Mouse (Mus musculus) liver, embryonic 15.5 days (tissue): ENCODE measurements around the gene Dytn. TPM values are rescaled to one million over a fixed set of nuclear protein-coding genes. Genes with fewer than 3 reads are reported as not detected.
"Not testable (repeated sequence)": the region's sequence is repeated elsewhere in the genome, so short reads cannot be mapped to it uniquely, and the experiment has no call there.

Source experiments
- ATAC-seq: fragments of 200-750 bp; cut with Nextera tagmentation; 2 replicates; pipeline ENCODE4 v1.8.0; 2017; ENCODE audit warnings: moderate number of reproducible peaks, mild to moderate bottlenecking, moderate library complexity; ENCODE audit not compliant: insufficient read depth
- H3K27ac ChIP-seq: fragments of 300-500 bp; sonication (generic); replicated peaks from 2 replicates; pipeline ENCODE4 v1.5.1; 2015; ENCODE audit warnings: mild to moderate bottlenecking, inconsistent platforms
- H3K27me3 ChIP-seq: fragments of 300-500 bp; sonication (generic); 2 replicates; pipeline ENCODE4 v1.6.1; 2015; ENCODE audit warnings: mild to moderate bottlenecking, inconsistent platforms
- H3K36me3 ChIP-seq: fragments of 300-500 bp; sonication (generic); replicated peaks from 2 replicates; pipeline ENCODE4 v1.6.1; 2015; ENCODE audit warnings: moderate library complexity, mild to moderate bottlenecking, inconsistent platforms
- H3K4me1 ChIP-seq: fragments of 300-500 bp; sonication (generic); replicated peaks from 2 replicates; pipeline ENCODE4 v1.6.1; 2015; ENCODE audit warnings: inconsistent platforms
- H3K4me2 ChIP-seq: fragments of 300-500 bp; sonication (generic); 2 replicates; pipeline ENCODE4 v1.6.1; 2015; ENCODE audit warnings: moderate library complexity, mild to moderate bottlenecking, inconsistent platforms
- H3K4me3 ChIP-seq: fragments of 300-500 bp; sonication (generic); replicated peaks from 2 replicates; pipeline ENCODE4 v1.5.1; 2015; ENCODE audit warnings: mild to moderate bottlenecking, inconsistent platforms
- H3K9ac ChIP-seq: fragments of 300-500 bp; sonication (generic); 2 replicates; pipeline ENCODE4 v1.6.1; 2015; ENCODE audit warnings: moderate library complexity, mild to moderate bottlenecking, inconsistent platforms
- H3K9me3 ChIP-seq: fragments of 300-500 bp; sonication (generic); replicated peaks from 2 replicates; pipeline ENCODE4 v1.6.1; 2016; ENCODE audit warnings: inconsistent platforms
- WGBS: fragments of 180-500 bp; shearing (Covaris S2); methylation state at CpG from one replicate; pipeline ENCODE4 v1.1.7; 2015; ENCODE audit warnings: mixed read lengths; ENCODE audit not compliant: insufficient replicate concordance; 5-methylcytosine and 5-hydroxymethylcytosine counted together
- polyA plus RNA-seq: library from polyadenylated mRNA; unstranded; fragments of >200 nt; fragmentation: Nextera tagmentation; extraction: Ambion mirVana; gene quantifications from 2 replicates; pipeline ENCODE4 v1.2.1, GENCODE M21; 2015

The Dytn gene
- polyA plus RNA-seq, 1 experiment from 2014 or later = not detected

DNA sequence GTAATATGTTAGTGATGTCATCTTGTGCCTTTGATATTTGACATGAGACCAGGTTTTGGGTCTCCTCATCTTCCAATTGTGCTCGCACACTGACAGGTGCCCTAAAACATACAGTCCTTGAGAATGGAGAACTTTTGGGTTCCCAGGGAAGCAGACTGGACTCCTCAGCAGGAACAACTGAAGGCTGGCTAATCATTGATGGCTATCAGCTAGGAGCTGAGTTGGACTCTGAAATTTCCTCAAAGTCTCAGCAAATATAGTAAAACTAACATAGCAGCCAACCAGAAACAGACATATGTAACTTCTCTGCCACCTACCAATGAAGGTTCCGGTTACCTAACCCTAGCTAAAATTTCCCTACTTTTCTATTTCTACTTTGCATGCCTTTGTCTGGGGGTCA, 20.6 kb downstream of the Dytn start:
- no peak for ATAC-seq
- Histone ChIP-seq H3K9me3 (no peaks in the 10 kb centered on the region), H3K36me3 (no peaks in the 10 kb centered on the region), H3K4me1 (no peaks in the 10 kb centered on the region), H3K9ac (no peak overlapping the region), H3K4me2 (no peak overlapping the region), H3K4me3 (no peak overlapping the region), H3K27me3 (no peaks in the 10 kb centered on the region), H3K27ac (no peak overlapping the region)
- 67% methylated on average over 2 of the region's 2 CpGs for WGBS

GRCm38 (mm10) chr1:63659591-63659990, 27.1 kb downstream of the Dytn start:
- H3K36me3 ChIP-seq = no peaks in the 10 kb centered on the region
- H3K27ac ChIP-seq = no peak overlapping the region
- no peak overlapping the region for H3K4me2 ChIP-seq
- H3K4me3 ChIP-seq = no peak overlapping the region
- H3K9ac ChIP-seq = no peak overlapping the region
- no peaks in the 10 kb centered on the region for H3K4me1 ChIP-seq
- no peak for ATAC-seq
- no peaks in the 10 kb centered on the region for H3K27me3 ChIP-seq
- WGBS = under 1% methylated on average over 7 of the region's 7 CpGs
- no peaks in the 10 kb centered on the region for H3K9me3 ChIP-seq

DNA sequence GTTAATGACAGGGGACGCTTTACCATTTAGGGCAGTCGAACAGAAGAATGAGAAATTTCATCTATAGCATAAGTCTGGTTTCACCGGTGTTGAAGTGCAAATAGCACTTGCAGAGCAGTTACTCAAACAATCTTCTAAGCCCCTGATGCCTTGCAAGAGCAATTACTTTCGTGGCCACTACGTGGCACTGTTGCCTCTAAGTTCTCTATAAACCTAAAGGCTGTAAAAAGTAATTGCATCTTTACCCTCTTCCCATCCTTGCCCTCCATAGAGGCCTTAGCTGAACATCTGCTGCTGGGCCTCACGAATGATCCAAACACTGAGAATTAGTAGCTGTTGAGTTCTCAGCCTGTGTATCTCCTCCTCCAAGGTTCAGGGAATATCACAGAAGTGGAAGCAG, 28.7 kb downstream of the Dytn start:
- Histone ChIP-seq H3K36me3 (no peaks in the 10 kb centered on the region), H3K4me1 (no peaks in the 10 kb centered on the region), H3K4me3 (no peak overlapping the region), H3K4me2 (no peak overlapping the region), H3K9ac (no peak overlapping the region), H3K27me3 (no peaks in the 10 kb centered on the region), H3K9me3 (no peaks in the 10 kb centered on the region), H3K27ac (no peak overlapping the region)
- ATAC-seq = no peak
- 7% methylated on average over 6 of the region's 6 CpGs for whole genome bisulfite sequencing

DNA sequence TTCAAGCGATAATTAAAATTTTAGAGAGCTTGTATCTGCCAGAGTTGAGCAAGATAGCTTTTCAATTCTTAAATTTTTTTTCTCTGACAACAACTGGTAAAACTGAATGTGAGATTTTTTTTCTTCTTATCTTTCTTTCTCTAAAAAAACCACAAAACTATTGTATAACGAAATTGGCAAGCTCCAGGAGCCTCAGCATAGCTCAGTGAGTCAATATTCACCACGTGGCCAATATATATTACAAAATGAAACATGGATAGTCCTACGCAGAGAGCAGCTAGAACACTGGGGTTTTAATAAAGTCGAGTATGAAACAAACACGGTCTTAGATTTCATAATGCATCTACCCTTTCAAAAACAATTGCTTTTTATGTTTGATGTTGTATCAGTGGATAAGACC, 46.8 kb downstream of the Dytn start:
- H3K36me3 ChIP-seq = no peaks in the 10 kb centered on the region
- no peaks in the 10 kb centered on the region for H3K9me3 ChIP-seq
- no peak overlapping the region for H3K27ac ChIP-seq
- no peaks in the 10 kb centered on the region for H3K27me3 ChIP-seq
- H3K9ac ChIP-seq = no peak overlapping the region
- WGBS = 42% methylated on average over 6 of the region's 6 CpGs
- no peaks in the 10 kb centered on the region for H3K4me1 ChIP-seq
- H3K4me2 ChIP-seq = no peak overlapping the region
- no peak overlapping the region for H3K4me3 ChIP-seq
- no peak for ATAC-seq

- H3K4me3 ChIP-seq, ATAC-seq: not testable (repeated sequence)
Observed at GRCm38 (mm10) chr1:63630390-63630789, 56.3 kb downstream of the Dytn start.

GRCm38 (mm10) chr1:63628211-63628610, 58.5 kb downstream of the Dytn start:
- no peak for ATAC-seq
- Histone ChIP-seq H3K4me1 (no peaks in the 10 kb centered on the region), H3K9me3 (no peaks in the 10 kb centered on the region), H3K27ac (no peak overlapping the region), H3K9ac (no peak overlapping the region), H3K27me3 (no peaks in the 10 kb centered on the region), H3K4me2 (no peak overlapping the region), H3K36me3 (no peaks in the 10 kb centered on the region), H3K4me3 (no peak overlapping the region)
- WGBS = 48% methylated on average over 2 of the region's 2 CpGs

More at GRCm38 (mm10) chr1:63630390-63630789, 56.3 kb downstream of the Dytn start:
- H3K4me2 ChIP-seq, H3K4me1 ChIP-seq, H3K36me3 ChIP-seq, H3K9me3 ChIP-seq, H3K9ac ChIP-seq, H3K27ac ChIP-seq, H3K27me3 ChIP-seq: not testable (repeated sequence)

DNA sequence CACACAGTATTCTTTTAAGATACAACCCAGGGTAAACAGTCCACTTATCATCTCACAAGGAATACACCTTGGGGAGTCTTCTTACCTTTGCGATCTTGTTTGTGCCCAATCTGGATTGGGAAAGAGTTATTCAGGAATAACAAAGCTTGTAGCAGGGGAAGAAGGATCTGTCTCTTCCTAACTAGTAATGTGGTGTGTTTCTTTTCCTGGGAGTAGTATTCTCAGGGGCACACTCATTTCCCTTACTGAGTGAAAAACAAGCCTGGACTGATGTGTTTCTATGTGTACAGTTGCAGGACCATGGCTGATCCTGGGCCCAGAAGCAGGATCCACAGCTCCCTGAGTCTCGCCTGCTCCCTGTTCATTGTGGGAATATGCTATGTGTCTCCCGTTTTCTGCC, 71.1 kb downstream of the Dytn start, which contains the start of gene Gm39653:
Gene Gm39653, plus strand, starts transcription at position 301 of the 400 bp plus-strand sequence.
- 56% methylated on average over 3 of the region's 3 CpGs for WGBS
- Histone ChIP-seq H3K36me3 (no peaks in the 10 kb centered on the region), H3K27ac (no peak within 1 kb of the TSS), H3K9me3 (no peaks in the 10 kb centered on the region), H3K4me2 (no peak within 1 kb of the TSS), H3K9ac (no peak within 1 kb of the TSS), H3K27me3 (no peaks in the 10 kb centered on the region), H3K4me1 (no peaks in the 10 kb centered on the region), H3K4me3 (no peak within 1 kb of the TSS)
- no peak for ATAC-seq

DNA sequence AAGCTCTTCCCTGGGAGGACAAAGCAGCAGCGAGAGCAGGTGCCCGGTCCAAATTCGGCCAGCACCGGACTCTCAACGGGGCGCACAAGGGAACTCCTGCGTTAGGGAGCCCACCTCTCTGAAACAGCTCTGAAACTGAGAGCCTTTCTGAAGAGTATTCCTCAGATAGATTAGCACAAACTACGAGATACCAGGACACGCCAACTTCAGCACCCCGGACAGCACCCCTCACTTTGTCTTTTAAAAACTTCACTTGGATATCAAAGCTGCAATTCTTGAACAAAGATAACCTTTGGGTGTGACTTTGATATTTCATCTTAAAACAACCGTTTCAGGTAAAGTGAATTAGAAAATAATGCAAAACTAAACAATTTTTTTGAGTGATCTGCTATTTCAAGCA, 72.1 kb downstream of the Dytn start:
- Histone ChIP-seq H3K4me2 (no peak overlapping the region), H3K9ac (no peak overlapping the region), H3K4me3 (no peak overlapping the region), H3K27ac (no peak overlapping the region), H3K36me3 (no peaks in the 10 kb centered on the region), H3K27me3 (no peaks in the 10 kb centered on the region), H3K9me3 (no peaks in the 10 kb centered on the region), H3K4me1 (no peaks in the 10 kb centered on the region)
- WGBS = 2% methylated on average over 11 of the region's 11 CpGs
- ATAC-seq = no peak

DNA sequence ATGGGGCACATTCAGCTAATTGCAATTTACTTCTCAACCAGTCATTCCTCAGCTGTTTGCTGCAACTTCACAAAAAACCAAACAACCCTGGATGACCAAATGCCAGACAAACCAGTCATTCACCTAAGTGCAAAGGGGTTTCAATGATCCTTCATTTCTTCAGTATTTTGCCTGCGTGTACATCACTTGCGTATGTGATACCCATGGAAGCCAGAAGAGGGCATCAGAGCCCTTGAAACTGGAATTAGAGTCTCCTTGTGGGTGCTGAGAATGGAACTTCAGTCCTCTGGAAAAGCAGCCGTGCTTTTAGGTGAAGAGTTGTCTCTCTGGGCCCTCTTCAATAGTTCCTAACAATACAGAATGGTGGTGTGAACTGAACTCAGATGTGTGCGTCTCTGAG, 77.1 kb downstream of the Dytn start:
- WGBS = 67% methylated on average over 4 of the region's 4 CpGs
- ATAC-seq = no peak

GRCm38 (mm10) chr1:63603870-63604500, 82.7 kb downstream of the Dytn start:
- 24% methylated on average over 3 of the region's 3 CpGs for WGBS
- no peaks in the 10 kb centered on the region for H3K9me3 ChIP-seq
- ATAC-seq = no peak

More for the DNA sequence above, 77.1 kb downstream of the Dytn start:
- Histone ChIP-seq H3K9ac (no peak overlapping the region), H3K9me3 (no peaks in the 10 kb centered on the region), H3K4me1 (no peaks in the 10 kb centered on the region), H3K4me2 (no peak overlapping the region), H3K36me3 (no peaks in the 10 kb centered on the region), H3K27me3 (no peaks in the 10 kb centered on the region), H3K4me3 (no peak overlapping the region), H3K27ac (no peak overlapping the region)

GRCm38 (mm10) chr1:63586869-63587268, 99.9 kb downstream of the Dytn start:
- no peaks in the 10 kb centered on the region for H3K27me3 ChIP-seq
- no peak overlapping the region for H3K9ac ChIP-seq
- no peak overlapping the region for H3K4me2 ChIP-seq
- no peak overlapping the region for H3K4me3 ChIP-seq
- ATAC-seq = no peak
- H3K27ac ChIP-seq = no peak overlapping the region
- H3K9me3 ChIP-seq = no peaks in the 10 kb centered on the region
- no peaks in the 10 kb centered on the region for H3K36me3 ChIP-seq
- 64% methylated on average over 7 of the region's 7 CpGs for WGBS
- H3K4me1 ChIP-seq = no peaks in the 10 kb centered on the region

More at GRCm38 (mm10) chr1:63603870-63604500, 82.7 kb downstream of the Dytn start:
- H3K36me3 ChIP-seq = no peaks in the 10 kb centered on the region
- no peaks in the 10 kb centered on the region for H3K4me1 ChIP-seq
- no peaks in the 10 kb centered on the region for H3K27me3 ChIP-seq
- H3K27ac ChIP-seq = no peak overlapping the region
- H3K4me2 ChIP-seq = no peak overlapping the region
- no peak overlapping the region for H3K4me3 ChIP-seq
- H3K9ac ChIP-seq = no peak overlapping the region

DNA sequence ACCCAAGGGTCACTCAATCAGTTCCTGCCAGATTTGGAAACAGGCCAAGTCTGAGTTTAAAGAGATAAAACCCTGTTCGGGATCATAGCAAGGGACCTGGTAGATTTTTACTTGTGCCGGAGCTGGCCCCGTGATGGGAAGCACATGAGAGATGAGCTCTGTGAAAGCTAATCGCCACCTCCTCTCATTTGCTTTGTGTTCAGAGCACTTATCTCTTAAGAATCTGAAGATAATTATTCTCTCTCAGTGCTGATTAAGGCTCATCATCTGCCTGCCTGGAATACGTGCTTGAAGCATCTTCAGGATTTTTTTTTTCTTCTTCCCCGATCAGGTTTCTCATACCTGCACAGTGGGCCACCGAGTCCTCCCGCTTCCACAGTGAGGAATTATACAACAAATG, 107.6 kb downstream of the Dytn start:
- Histone ChIP-seq H3K36me3 (no peaks in the 10 kb centered on the region), H3K9ac (no peak overlapping the region), H3K4me1 (no peaks in the 10 kb centered on the region), H3K9me3 (no peaks in the 10 kb centered on the region), H3K27me3 (no peaks in the 10 kb centered on the region), H3K4me3 (no peak overlapping the region), H3K27ac (no peak overlapping the region), H3K4me2 (no peak overlapping the region)
- no peak for ATAC-seq
- WGBS = 69% methylated on average over 8 of the region's 8 CpGs
